15 mouse cellular contexts compared by ENCODE assay signal in genomic region chr8:10798444-10798843, GRCm38 (mm10).
"Had no signal": no experiment of that assay in that cellular context is flagged by ENCODE, and none has a peak within 500 bp of the region (broad histone marks: within the 10 kb centered on the region; RNA-seq: fewer than 3 reads in every experiment).

No protein-coding gene starts in this region.

- H3K9ac ChIP-seq: liver, postnatal 0 days; lung, embryonic 15.5 days; midbrain, embryonic 12.5 days; neural tube, embryonic 12.5 days had no signal

- H3K27me3 ChIP-seq: lung, embryonic 15.5 days; midbrain, embryonic 12.5 days; neural tube, embryonic 12.5 days had no signal

- H3K4me1 ChIP-seq: megakaryocyte, embryonic 14.5 days had no signal

- H3K9me3 ChIP-seq: lung, embryonic 15.5 days; megakaryocyte, embryonic 14.5 days; midbrain, embryonic 12.5 days; neural tube, embryonic 12.5 days had no signal

- H3K4me2 ChIP-seq: lung, embryonic 15.5 days; midbrain, embryonic 12.5 days; neural tube, embryonic 12.5 days had no signal

- H3K4me3 ChIP-seq: lung, embryonic 15.5 days; megakaryocyte, embryonic 14.5 days; midbrain, embryonic 12.5 days; neural tube, embryonic 12.5 days had no signal

- DNase-seq: liver, postnatal 0 days; lung, adult 2 months; lung, postnatal 14 days; lung, postnatal 36 days; midbrain, embryonic 14.5 days; right cerebral cortex, postnatal 14 days; thymus, adult 18-20 months; thymus, postnatal 14 days; thymus, postnatal 36 days had no signal

- H3K36me3 ChIP-seq: lung, embryonic 15.5 days; midbrain, embryonic 12.5 days; neural tube, embryonic 12.5 days had no signal

- H3K27ac ChIP-seq: lung, embryonic 15.5 days; macrophage; midbrain, embryonic 12.5 days; neural tube, embryonic 12.5 days had no signal

- ATAC-seq: liver, postnatal 0 days; lung, postnatal 0 days had no signal
